Mouse (Mus musculus): Measurements from ENCODE around the gene Ppp1r12a.
"Not testable (repeated sequence)": the region's sequence is repeated elsewhere in the genome, so short reads cannot be mapped to it uniquely, and the experiment has no call there.

Gene Ppp1r12a

GRCm38 (mm10) chr10:108202126-108202525 is 40.1 kb downstream of the Ppp1r12a start:
- no peak for DNase-seq

- DNase-seq, result no peak
Measured at GRCm38 (mm10) chr10:108203440-108203839, 41.4 kb downstream of the Ppp1r12a start.

DNA sequence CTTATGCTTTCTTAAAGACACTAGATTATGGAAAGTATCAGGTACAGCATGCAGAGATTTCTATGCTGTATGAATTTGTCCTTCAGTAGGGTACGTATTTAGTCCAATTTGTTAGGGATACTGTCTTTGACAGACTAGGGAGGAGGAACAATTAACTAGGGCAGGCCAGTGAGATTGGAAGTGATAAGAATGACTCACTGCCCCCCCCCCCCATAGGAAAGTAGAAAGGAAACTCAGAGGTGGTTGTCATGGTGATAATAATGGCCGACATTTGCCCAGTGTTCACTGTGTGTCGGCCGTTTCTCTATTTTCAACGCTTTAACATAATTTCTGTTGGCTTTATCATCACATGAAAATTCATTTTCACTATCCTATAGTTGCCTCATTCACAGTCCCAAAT is 47.4 kb downstream of the Ppp1r12a start:
- DNase-seq, result no peak

DNA sequence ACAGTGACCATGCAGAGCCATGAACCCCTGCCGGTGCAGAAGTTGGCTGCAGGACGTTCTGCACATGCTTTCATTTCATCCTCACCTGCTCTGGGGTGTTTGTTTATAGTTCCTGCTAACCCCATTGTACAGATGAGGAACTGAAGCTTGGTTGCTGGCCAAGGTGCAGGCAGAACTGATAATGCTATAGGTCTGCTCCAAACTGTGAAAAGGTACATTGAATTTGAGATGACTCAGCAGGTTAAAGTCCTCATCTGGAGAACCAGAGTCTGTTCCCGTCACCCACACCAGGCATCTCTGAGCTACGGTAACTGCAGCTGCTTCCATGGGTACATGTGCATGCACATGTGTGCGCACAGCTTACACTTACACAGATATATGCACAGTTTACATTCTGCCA is 62.4 kb downstream of the Ppp1r12a start:
- DNase-seq, result no peak

DNA sequence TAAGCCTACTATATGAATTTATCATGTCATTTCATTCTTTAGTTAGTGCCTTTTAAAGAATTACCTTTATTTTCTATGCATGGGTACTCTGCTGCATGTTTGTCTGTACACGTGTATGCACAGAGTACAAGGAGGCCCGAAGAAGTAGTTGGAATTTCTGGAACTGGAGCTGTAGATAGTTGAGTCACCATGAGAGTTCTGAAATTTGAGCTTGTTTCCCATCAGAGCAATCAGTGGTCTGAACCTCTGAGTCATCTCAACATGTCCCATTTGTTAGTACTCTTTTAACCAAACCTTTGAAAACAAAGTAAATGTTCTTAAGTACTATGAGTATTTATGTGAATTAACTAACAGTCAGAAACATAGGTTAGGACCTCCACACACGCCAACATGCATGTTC is 75.1 kb downstream of the Ppp1r12a start:
- DNase-seq, result no peak

- DNase-seq, result no peak
Measured at GRCm38 (mm10) chr10:108239061-108239460, 77.1 kb downstream of the Ppp1r12a start.

DNA sequence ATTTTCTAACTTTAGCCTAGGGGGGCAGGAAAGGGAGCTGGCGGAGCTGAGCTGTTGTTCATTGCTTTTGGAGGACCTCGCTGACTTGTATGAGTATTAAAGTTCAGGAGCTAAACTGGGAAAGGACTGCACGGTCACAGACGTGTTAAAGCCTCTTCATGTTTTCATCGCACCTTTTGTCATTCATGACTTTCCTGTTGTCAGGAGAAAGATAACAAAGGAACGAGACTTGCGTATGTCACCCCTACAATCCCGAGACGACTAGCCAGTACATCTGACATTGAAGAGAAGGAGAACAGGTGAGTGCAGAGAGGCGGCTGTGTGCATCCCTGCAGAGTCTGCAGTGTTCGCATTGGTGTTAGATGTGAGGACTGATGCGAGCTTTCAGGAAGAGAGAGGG is 88.7 kb downstream of the Ppp1r12a start:
- DNase-seq, result no peak

DNA sequence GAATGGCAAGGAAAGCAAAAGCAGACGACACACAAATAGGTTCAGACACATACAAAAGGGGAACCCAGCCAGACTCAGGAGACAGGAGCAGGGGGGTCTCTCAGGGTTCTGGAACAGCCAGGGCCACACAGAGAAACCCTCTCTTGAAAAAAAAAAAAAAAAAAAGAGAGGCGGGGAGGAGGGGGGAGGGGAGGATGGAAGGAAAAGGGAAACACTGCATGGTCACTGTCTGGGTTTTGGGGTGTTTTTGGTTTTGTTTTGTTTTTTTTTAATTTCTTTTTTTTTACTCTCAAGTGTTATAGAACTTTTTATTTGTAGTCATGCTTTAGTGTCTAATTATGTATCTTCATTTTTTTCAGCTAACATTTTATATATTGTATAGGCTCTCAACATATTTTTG is 89.2 kb downstream of the Ppp1r12a start:
- DNase-seq, result no peak

DNA sequence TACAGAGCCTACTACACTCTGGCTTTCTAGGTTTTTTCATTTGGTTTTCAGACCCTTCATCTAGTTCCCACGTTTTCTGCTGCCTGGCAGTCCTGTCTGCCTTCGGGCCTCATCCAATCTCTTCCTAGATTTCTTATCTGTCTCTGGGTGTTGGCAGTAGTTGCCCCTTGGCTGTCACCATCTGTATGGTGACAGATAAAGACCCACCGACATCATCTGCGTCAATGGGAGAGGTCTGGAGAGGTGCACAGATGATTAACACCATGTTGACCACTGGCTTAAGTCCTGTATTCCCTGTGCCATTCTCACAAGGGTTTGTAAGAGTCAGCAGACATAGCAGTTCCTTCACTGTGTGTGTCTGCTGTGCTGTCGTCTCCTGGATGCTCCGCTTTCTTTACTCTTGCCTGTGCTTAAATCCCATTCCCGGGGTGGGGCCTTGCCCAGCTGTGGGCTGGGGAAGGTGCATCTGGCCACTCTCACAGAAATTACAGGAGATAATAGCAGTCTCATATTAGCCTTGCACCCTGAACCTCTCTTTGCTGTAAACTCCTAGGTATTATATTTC is 93.9 kb downstream of the Ppp1r12a start:
- no peak for DNase-seq

- DNase-seq, result no peak
Measured at GRCm38 (mm10) chr10:108260931-108261330, 98.9 kb downstream of the Ppp1r12a start.

- DNase-seq, result no peak
Measured at GRCm38 (mm10) chr10:108264641-108265040, 102.6 kb downstream of the Ppp1r12a start.

GRCm38 (mm10) chr10:108271201-108271600 is 109.2 kb downstream of the Ppp1r12a start:
- DNase-seq, result no peak

GRCm38 (mm10) chr10:108276678-108277077 is 114.7 kb downstream of the Ppp1r12a start:
- DNase-seq, result no peak

DNA sequence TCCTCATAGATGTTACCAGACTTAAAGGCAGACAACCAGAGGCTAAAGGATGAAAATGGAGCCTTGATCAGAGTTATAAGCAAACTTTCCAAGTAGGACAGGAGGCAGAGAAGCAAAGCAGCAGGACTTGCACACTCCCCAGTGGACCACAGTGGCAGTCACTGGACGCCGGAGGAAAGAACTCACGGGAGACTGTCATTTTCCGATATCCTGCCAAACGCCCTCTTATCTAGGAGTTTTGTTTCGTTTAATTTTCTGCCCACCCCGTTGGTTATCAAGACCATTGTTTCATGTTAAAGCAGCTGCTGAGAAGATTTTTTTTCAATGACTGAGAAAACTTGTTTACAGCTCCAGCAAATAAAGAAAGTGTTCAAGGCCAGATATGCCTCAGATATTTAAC is 115.2 kb downstream of the Ppp1r12a start:
- no peak for DNase-seq

GRCm38 (mm10) chr10:108281099-108281498 is 119.1 kb downstream of the Ppp1r12a start:
- DNase-seq, result not testable (repeated sequence)

DNA sequence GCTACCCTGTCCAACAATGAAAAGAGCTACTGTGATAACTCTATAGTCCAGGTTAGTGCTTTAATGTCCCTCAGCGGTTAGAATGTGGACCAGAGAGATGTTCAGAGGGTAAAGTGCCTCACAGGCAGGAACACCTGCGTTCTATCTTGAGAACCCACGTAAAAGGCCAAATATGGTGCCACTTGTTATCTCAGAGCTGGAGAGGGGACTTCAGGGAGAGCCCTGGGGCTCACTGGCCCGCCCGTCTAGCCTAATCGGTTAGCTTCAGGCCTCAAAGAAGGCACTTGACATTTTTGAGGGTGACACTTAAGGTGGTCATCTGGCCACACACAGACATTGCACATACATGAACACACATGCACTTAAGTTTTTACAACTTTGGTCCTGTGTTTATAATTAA is 120.4 kb downstream of the Ppp1r12a start:
- DNase-seq, result no peak

- DNase-seq, result no peak
Measured at GRCm38 (mm10) chr10:108283418-108283817, 121.4 kb downstream of the Ppp1r12a start.

DNA sequence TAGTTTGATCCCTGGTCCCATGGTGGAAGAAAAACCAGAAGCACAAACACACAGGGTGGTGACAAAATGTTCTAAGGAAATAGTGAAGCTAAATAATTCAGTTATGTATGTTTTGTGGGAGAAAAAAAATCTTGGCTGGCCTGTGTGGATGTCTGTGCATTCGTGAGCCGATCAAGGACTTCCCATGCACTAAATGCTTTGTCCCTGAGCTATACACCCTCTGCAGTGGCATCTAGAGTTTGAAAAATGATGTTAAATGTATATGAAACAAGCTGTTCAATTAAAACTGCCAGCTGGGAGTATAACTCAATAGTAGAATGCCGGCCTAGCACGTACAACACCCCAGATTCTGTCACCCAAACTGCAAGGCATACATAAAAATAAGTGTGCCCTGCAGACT is 121.8 kb downstream of the Ppp1r12a start:
- no peak for DNase-seq

DNA sequence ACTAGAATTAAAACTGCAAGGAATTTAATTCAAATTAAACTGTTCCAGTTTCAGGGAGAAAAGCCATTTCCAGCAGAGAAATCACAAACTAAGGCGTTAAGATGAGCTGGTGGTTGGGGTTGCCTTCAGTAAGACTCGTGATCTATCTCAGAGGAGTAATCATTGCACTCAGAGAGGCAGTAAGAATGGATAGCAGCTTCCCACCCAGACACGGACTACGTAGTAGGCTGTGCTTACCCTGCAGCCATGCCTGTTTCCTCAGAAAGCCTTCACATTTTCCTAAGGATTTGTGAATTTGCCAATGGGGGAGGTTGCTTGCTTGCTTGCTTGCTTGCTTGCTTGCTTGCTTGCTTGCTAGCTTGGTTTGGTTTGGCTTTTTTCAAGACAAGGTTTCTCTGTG is 122.5 kb downstream of the Ppp1r12a start:
- no peak for DNase-seq

DNA sequence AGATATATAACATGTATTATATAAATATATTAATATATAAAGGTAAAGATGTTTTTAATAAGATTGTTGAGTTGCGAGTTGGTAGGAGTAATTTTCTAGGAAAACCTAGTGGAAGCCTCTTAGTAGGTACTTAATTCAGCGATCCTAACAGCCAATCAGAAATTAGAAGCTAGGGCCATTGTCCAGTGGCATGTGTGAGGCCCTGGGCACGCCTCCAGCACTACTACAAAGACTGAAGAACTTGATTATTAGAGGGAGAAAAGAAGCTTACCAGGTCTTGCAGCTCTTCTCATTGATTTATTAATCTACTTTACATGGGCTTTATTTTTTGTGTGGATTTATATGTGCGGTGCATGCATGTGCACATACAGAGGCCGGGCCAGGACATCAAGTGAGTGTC is 123.0 kb downstream of the Ppp1r12a start:
- no peak for DNase-seq

DNA sequence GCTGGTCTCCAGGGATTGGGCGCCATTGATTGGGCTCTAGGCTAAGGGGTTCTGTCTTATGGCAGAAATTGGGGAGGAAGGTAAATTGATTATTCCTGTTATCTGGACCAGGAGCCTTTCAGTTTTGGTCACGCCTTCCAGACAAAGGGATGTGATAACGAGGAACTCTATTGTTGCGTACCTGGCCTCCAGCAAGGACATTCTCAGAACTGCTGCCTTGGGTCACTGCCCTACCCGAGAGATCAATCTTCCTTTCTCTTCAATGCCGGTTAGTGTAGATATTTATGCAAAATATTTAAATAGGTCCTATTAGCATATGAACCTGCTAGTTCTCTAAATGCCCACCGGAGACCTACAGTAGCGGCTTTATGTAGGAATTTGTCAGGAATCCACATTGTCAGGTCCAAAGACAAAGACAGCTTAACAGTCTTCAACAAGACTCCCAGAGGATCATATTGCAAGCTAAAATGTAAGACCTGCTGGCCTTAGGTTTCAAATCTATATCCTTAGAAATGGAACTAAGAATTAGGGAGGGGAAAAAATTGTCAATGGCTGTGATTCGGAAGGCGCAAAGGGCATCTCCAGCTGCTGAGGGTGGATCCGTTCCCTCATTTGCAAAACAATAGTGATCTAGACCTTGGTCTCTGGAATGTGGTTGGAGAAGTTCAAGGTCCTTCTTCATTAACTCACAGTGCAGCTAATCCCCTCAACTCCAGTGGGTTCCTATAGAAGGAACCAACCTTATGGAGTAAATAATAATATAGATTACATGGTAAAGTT is 124.9 kb downstream of the Ppp1r12a start:
- no peak for DNase-seq

GRCm38 (mm10) chr10:108287438-108287801 is 125.4 kb downstream of the Ppp1r12a start:
- DNase-seq, result no peak

- no peak for DNase-seq
Measured at GRCm38 (mm10) chr10:108290046-108290445, 128.1 kb downstream of the Ppp1r12a start.

DNA sequence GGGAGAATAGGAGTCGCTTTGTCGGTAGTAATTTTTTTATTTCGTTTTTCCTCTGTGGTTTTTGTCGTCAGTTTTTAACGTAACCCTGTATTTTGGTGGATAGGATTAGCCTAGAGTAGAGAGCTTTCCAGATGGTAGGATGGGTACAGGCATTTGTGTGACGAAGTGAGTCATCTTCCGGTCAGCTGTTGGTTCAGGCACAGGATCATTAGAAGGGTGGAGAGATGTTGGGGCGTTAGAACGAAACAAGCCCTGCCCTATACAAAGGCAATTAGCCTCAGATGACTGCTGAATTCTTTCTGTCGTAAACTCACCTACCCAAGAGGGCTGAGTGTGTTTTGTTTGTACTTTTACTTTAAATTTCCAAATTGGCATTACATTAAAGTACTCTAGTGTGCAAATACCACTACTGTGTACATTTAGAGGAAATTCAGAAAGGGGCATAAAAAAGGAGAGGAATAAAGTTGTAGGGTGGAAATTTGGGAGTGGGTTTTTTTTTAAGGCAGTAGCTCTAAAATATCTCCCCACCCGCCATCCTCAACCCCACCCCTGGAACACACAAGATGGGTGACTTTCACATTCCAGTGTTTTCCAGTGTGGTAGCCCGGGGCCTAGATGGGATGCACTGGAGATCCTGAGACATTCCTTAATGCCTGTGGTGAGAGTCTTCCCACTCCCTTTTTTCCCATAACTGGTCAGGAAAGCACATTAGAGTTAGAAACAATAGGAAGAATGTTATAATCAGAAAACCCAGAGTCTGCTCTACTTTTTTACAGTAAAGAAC is 129.9 kb downstream of the Ppp1r12a start:
- DNase-seq, result no peak

Data from cerebellum, adult 11 months (tissue).